Mouse (Mus musculus) limb, embryonic 10.5 days (tissue): ENCODE measurements around the gene Srrd. TPM values are rescaled to one million over a fixed set of nuclear protein-coding genes. Genes with fewer than 3 reads are reported as not detected.

Experiments
- DNase-seq: peaks from one replicate; pipeline ENCODE4 v3.0.0-alpha.2; 2017; ENCODE audit warnings: low spot score
- H3K27ac ChIP-seq: fragments of 300-500 bp; sonication (generic); 2 replicates; pipeline ENCODE4 v1.5.1; 2016; ENCODE audit warnings: mild to moderate bottlenecking
- H3K27me3 ChIP-seq: fragments of 300-500 bp; sonication (generic); 2 replicates; pipeline ENCODE4 v1.6.1; 2016; ENCODE audit warnings: low read depth, mild to moderate bottlenecking; ENCODE audit not compliant: poor library complexity, severe bottlenecking
- H3K36me3 ChIP-seq: fragments of 300-500 bp; sonication (generic); 2 replicates; pipeline ENCODE4 v1.6.1; 2016; ENCODE audit warnings: mild to moderate bottlenecking, moderate library complexity
- H3K4me1 ChIP-seq: fragments of 300-500 bp; sonication (generic); 2 replicates; pipeline ENCODE4 v1.6.1; 2016
- H3K4me3 ChIP-seq: fragments of 300-500 bp; sonication (generic); 2 replicates; pipeline ENCODE4 v1.5.1; 2016; ENCODE audit warnings: mild to moderate bottlenecking, moderate library complexity
- H3K9me3 ChIP-seq: fragments of 300-500 bp; sonication (generic); replicated peaks from 2 replicates; pipeline ENCODE4 v1.6.1; 2016; ENCODE audit warnings: mild to moderate bottlenecking
- WGBS: fragments of 180-500 bp; shearing (Covaris S2); methylation state at CpG from one replicate; pipeline ENCODE4 v1.1.7; 2016; 5-methylcytosine and 5-hydroxymethylcytosine counted together
- polyA plus RNA-seq: library from polyadenylated mRNA; unstranded; fragments of >200 nt; fragmentation: Nextera tagmentation; extraction: Ambion mirVana; gene quantifications from 2 replicates; pipeline ENCODE4 v1.2.1, GENCODE M21; 2016

Gene Srrd
- polyA plus RNA-seq, 1 experiment from 2014 or later: 59.2 TPM

GRCm38 (mm10) chr5:112300112-112300511, 42.7 kb downstream of the Srrd start:
- Histone ChIP-seq H3K9me3 (no peaks in the 10 kb centered on the region), H3K4me1 (peaks cover 9% of the 10 kb centered on the region), H3K27ac (no peak overlapping the region), H3K27me3 (no peaks in the 10 kb centered on the region), H3K4me3 (no peak overlapping the region), H3K36me3 (0 out of 2 replicates have a peak, but pooled peaks cover 8% of the 10 kb centered on the region)
- no peak for DNase-seq
- 85% methylated on average over 2 of the region's 2 CpGs for WGBS

GRCm38 (mm10) chr5:112299399-112299798, 43.4 kb downstream of the Srrd start:
- 0 out of 2 replicates have a peak, but pooled peaks cover 2% of the 10 kb centered on the region for H3K36me3 ChIP-seq
- H3K4me3 ChIP-seq: no peak overlapping the region
- 81% methylated on average over 4 of the region's 4 CpGs for WGBS
- H3K27me3 ChIP-seq: no peaks in the 10 kb centered on the region
- no peaks in the 10 kb centered on the region for H3K9me3 ChIP-seq
- DNase-seq: no peak
- H3K27ac ChIP-seq: no peak overlapping the region
- peaks cover 16% of the 10 kb centered on the region for H3K4me1 ChIP-seq

GRCm38 (mm10) chr5:112298226-112298988, 44.4 kb downstream of the Srrd start:
- Histone ChIP-seq H3K4me3 (no peak overlapping the region), H3K27me3 (no peaks in the 10 kb centered on the region), H3K36me3 (0 out of 2 replicates have a peak, but pooled peaks cover 2% of the 10 kb centered on the region), H3K9me3 (no peaks in the 10 kb centered on the region), H3K4me1 (peaks cover 17% of the 10 kb centered on the region), H3K27ac (no peak overlapping the region)
- 91% methylated on average over 12 of the region's 12 CpGs for WGBS
- DNase-seq: no peak

- 84% methylated on average over 2 of the region's 2 CpGs for WGBS
- Histone ChIP-seq H3K36me3 (0 out of 2 replicates have a peak, but pooled peaks cover 2% of the 10 kb centered on the region), H3K27ac (no peak overlapping the region), H3K27me3 (no peaks in the 10 kb centered on the region), H3K4me3 (no peak overlapping the region), H3K4me1 (peaks cover 17% of the 10 kb centered on the region), H3K9me3 (no peaks in the 10 kb centered on the region)
- DNase-seq: no peak
Observed at GRCm38 (mm10) chr5:112297257-112297656, 45.6 kb downstream of the Srrd start.

GRCm38 (mm10) chr5:112296404-112297181, 46.2 kb downstream of the Srrd start:
- Histone ChIP-seq H3K27me3 (no peaks in the 10 kb centered on the region), H3K9me3 (no peaks in the 10 kb centered on the region), H3K27ac (no peak overlapping the region), H3K4me1 (peaks cover 17% of the 10 kb centered on the region), H3K4me3 (no peak overlapping the region), H3K36me3 (0 out of 2 replicates have a peak, but pooled peaks cover 2% of the 10 kb centered on the region)
- 83% methylated on average over 6 of the region's 6 CpGs for WGBS
- no peak for DNase-seq

GRCm38 (mm10) chr5:112295564-112295963, 47.3 kb downstream of the Srrd start:
- DNase-seq: no peak
- H3K9me3 ChIP-seq: no peaks in the 10 kb centered on the region
- H3K27me3 ChIP-seq: no peaks in the 10 kb centered on the region
- H3K4me1 ChIP-seq: peaks cover 17% of the 10 kb centered on the region
- WGBS: 58% methylated on average over 8 of the region's 8 CpGs
- H3K4me3 ChIP-seq: no peak overlapping the region
- peak overlapping the region; percentile 20; the same call in 1 of the 2 replicates for H3K27ac ChIP-seq
- 0 out of 2 replicates have a peak, but pooled peaks cover 2% of the 10 kb centered on the region for H3K36me3 ChIP-seq

- Histone ChIP-seq H3K27me3 (no peaks in the 10 kb centered on the region), H3K4me1 (peaks cover 17% of the 10 kb centered on the region), H3K4me3 (no peak overlapping the region), H3K36me3 (0 out of 2 replicates have a peak, but pooled peaks cover 2% of the 10 kb centered on the region), H3K27ac (peak overlapping the region; percentile 25; the same call in 1 of the 2 replicates), H3K9me3 (no peaks in the 10 kb centered on the region)
- WGBS: 44% methylated on average over 8 of the region's 8 CpGs
- no peak for DNase-seq
Observed at GRCm38 (mm10) chr5:112295162-112295561, 47.7 kb downstream of the Srrd start.

- 63% methylated on average over 4 of the region's 4 CpGs for WGBS
- no peak overlapping the region for H3K4me3 ChIP-seq
- no peaks in the 10 kb centered on the region for H3K27me3 ChIP-seq
- peak overlapping the region; percentile 25; the same call in 1 of the 2 replicates for H3K27ac ChIP-seq
- H3K4me1 ChIP-seq: peaks cover 17% of the 10 kb centered on the region
- no peak for DNase-seq
- 0 out of 2 replicates have a peak, but pooled peaks cover 2% of the 10 kb centered on the region for H3K36me3 ChIP-seq
- H3K9me3 ChIP-seq: no peaks in the 10 kb centered on the region
Observed at GRCm38 (mm10) chr5:112294696-112295095, 48.1 kb downstream of the Srrd start.

GRCm38 (mm10) chr5:112293800-112294199, 49.0 kb downstream of the Srrd start:
- 0 out of 2 replicates have a peak, but pooled peaks cover 2% of the 10 kb centered on the region for H3K36me3 ChIP-seq
- H3K27me3 ChIP-seq: no peaks in the 10 kb centered on the region
- no peak overlapping the region for H3K27ac ChIP-seq
- H3K4me1 ChIP-seq: peaks cover 17% of the 10 kb centered on the region
- no peak overlapping the region for H3K4me3 ChIP-seq
- H3K9me3 ChIP-seq: no peaks in the 10 kb centered on the region
- WGBS: 76% methylated on average over 2 of the region's 2 CpGs
- no peak for DNase-seq

GRCm38 (mm10) chr5:112292343-112292980, 50.4 kb downstream of the Srrd start:
- H3K27ac ChIP-seq: no peak overlapping the region
- no peak for DNase-seq
- no peaks in the 10 kb centered on the region for H3K27me3 ChIP-seq
- H3K36me3 ChIP-seq: no peaks in the 10 kb centered on the region
- H3K9me3 ChIP-seq: no peaks in the 10 kb centered on the region
- WGBS: 78% methylated on average over 17 of the region's 17 CpGs
- peaks cover 14% of the 10 kb centered on the region for H3K4me1 ChIP-seq
- no peak overlapping the region for H3K4me3 ChIP-seq

- H3K36me3 ChIP-seq: no peaks in the 10 kb centered on the region
- no peaks in the 10 kb centered on the region for H3K27me3 ChIP-seq
- H3K9me3 ChIP-seq: no peaks in the 10 kb centered on the region
- H3K4me3 ChIP-seq: no peak overlapping the region
- H3K27ac ChIP-seq: no peak overlapping the region
- 94% methylated on average over 5 of the region's 5 CpGs for WGBS
- no peak for DNase-seq
- H3K4me1 ChIP-seq: peaks cover 14% of the 10 kb centered on the region
Observed at GRCm38 (mm10) chr5:112291866-112292265, 51.0 kb downstream of the Srrd start.

GRCm38 (mm10) chr5:112290536-112290880, 52.3 kb downstream of the Srrd start:
- Histone ChIP-seq H3K4me1 (peaks cover 17% of the 10 kb centered on the region), H3K4me3 (no peak overlapping the region), H3K36me3 (peaks cover 4% of the 10 kb centered on the region; the same call in 1 of the 2 replicates), H3K9me3 (no peaks in the 10 kb centered on the region), H3K27ac (no peak overlapping the region), H3K27me3 (no peaks in the 10 kb centered on the region)
- no peak for DNase-seq
- WGBS: 90% methylated on average over 8 of the region's 8 CpGs
